Mouse (Mus musculus): ENCODE measurements around the gene Nr1d1.
"Not testable (repeated sequence)": the region's sequence is repeated elsewhere in the genome, so short reads cannot be mapped to it uniquely, and the experiment has no call there.

Nr1d1 gene

GRCm38 (mm10) chr11:98750351-98751201, 24.6 kb downstream of the Nr1d1 start:
- DNase-seq: peak; percentile 77

- DNase-seq: peak; percentile 57
Measured at GRCm38 (mm10) chr11:98749716-98750115, 25.4 kb downstream of the Nr1d1 start.

- peak; percentile 48 for DNase-seq
Measured at GRCm38 (mm10) chr11:98748506-98749416, 26.4 kb downstream of the Nr1d1 start.

DNA sequence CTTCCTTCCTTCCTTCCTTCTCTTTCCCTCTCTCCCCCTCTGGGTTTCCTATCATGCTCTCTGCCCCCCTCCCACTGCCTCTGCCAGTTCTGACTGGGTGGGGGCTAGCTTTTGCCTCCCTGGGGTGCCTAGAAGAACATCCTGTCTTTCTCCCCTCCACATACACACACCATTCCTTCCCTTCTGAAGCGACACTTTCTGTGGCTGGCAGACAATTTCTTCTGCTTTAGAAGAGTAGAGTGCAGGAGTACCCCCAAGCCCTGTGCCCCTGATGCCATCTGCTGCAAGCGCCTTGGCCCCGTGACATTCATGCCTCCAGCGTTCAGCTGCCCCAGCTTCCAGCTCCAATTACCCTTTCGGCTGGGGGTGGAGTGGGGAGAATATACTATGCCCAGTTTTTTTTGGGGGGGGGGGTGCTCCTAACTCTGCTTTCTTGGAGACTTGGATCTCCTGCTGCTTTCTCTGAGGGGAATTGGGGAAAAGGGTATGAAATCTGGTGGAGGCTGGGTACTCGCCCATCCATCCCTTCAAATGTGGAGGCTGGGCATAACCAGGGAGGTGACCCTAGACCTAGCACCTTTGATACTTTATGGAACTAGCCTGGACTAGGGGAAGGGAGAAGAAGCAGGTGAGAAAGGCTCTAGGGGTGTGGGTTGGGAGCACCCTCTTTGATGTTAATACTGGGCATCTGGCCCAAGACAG, 27.2 kb downstream of the Nr1d1 start:
- peak; percentile 59 for DNase-seq

DNA sequence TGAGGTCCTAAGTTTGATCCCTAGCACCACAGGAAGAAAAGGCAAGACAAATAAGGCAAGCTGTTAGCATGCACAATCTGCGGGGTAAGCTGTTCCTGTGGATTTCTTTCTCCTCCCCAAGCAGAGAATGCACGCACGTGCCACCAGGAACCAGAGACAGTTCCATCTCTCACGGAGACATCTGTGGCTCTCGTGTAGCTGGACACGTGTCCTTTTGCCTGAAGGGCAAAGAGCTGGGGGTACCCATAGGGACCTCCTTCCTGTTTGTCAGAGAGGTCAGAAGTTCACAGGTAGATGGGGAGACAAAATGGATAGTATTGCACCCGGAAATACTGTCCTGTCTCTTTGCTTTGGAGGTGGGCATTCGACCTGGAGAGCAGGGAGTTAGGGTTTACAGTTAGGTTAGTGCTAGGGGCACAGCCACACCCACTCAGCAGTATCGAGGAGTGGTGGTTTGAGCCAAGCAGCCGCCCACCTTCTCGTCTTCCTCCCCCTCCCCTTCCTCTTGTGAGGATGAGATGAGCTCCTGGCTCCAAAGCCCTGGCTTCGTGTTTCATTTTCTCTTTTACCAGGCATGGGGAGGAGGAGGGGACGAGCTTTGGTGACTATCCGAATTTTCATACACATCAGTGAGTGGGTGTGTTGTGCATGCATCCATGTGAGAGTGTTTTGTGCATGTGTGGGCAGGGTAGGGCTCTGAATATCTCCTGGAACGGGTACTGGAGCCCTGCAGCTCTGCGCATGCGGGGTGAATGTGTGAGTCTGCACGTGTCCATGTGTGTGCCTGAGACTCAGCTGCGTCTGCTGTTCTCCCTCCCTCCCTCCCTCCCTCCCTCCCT, 28.1 kb downstream of the Nr1d1 start:
- peak; percentile 91 for DNase-seq

DNA sequence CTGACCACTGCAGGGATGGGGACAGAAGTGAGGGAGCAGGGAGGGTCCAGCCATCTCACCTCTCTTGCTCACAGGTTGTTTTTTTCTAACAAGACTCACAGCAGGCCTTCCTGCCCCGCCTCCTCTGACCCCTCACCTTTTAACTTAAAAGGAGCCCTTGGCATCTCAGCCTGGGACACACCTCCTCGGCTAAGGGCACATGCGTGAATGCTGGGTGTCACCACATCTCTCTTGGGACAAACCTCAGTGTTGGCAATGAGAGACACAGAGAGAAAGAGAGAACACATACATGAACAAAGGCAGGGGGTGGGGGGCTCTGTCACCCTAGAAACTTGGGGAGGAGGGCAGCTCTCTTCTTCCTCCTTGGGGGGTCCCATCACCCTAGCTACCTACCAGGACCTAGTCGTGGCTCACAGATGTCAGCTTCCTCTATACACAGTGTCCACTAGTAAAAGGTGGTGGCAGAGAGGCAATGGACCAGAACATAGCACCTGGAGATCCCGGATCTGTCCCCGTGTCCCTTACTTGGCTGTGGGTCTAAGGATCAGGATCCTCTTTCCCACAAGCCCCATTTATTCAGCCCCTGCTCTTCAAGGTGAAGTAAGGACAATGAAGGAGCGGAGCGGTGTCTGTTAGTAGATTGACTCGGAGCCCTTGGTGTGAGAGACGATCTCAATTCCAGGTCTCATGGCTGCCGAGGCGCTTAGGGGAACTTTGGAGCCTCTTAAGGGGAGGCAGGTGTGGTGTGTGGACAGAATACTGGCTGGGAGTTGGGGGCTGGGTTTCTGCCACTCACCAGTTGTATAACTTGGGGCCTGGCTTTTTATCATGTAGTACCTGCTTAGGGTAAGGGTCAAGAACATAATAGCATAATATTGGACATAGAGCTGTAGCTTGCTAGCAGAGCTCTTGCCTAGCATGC, 28.9 kb downstream of the Nr1d1 start:
- peak; percentile 35 for DNase-seq

DNA sequence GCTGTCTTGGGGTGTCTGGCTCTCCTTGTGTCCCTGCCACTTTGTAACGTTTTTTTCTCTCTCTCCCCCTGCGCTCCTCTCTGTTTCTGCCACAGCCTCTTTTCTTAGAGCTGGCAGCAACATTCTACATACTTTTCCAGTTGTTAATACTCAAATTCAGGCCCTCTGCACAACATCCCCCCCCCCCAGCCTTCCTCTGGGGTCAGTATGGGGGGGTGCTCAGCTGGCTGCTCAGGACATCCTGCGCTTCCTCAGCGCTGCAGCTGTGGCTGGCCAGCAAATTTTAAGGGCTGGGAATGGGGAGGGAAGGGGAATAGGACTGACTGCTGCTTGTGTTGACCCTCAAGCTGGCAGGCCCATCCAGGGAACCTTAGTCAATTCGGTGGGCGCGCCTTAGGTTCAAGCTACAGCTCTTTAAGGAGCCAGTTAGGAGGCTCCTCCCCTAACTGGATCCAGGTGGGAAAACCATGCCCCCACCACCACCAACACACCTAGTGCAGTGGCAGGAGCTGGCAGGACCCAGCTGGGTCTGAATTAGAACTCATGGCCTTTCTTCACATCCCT, 30.6 kb downstream of the Nr1d1 start:
- DNase-seq: no peak

DNA sequence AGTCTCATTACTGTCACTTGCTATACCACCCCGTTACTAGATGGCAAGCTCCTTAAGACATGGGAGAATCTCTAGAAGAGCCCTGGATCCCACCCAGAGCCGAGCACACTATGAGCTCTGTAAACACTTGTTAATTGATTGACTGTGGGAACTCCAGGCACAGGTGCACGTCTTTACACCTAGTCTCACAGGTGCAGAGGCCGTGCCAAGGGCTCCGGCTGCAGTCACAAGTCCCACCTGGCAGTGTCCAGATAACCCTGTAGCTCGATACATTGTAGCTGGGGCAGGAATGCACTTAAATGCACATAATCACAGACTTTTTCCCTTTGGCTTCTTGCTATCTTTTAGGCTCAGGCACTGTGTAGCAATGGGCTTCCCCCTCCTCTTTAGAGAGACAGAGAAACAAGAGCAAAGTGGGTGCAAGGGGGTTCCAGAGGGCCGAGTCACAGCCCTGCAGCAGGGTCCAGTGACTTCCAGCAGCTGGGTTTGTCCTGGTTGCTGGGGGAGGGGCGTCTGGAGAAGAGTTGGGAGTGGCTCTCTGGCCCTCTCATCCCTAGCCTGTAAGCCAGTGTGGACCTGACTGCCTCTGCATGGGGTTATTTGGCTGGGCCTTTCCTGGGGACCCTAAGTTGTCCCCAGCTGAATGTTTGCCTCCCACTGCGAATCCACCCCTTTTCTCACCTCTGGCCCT, 31.3 kb downstream of the Nr1d1 start:
- DNase-seq: no peak

DNA sequence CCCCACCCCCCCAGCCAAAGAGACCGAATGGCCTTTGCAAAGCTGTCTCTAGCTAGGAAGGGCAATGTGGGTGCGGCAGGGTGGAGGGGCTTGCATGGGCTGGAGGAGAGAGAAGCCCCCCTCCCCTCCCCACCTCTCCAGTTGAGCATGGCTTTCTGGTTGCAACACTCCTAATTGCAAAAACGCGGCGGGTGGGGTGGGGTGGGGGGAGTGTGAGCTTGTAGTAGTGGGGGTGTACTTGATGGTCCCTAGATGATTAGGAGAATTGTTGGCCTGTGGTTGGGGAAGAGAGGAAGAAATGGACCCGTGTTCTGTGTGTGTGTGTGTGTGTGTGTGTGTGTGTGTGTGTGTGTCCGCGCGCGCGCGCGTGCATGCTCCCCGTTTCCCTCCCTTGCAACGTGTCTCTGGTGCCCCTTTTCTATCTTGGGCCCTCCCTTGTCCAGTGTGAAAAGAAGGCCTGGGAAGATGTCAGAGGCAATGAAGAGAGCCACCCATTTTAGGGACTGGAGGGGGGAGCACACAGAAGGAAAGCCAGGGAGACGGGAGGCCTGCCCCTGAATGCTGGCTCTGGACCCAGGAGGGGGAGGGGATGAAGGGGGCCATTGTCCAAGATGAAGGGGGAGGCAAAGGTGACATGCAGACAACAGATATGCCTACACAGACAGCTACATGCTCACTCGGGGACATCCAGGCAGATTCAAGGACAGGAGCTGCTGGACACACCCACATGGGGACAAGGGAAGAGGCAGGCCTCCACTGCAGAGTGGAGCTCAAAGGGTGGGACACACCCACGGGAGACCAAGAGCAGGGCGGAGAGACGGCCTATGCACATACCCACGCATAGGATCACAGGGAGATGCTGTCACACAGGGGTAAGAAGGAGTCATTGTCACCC, 32.5 kb downstream of the Nr1d1 start:
- DNase-seq: peak; percentile 50

GRCm38 (mm10) chr11:98741622-98742396, 33.3 kb downstream of the Nr1d1 start:
- peak; percentile 74 for DNase-seq

- DNase-seq: no peak
Measured at GRCm38 (mm10) chr11:98741051-98741620, 34.0 kb downstream of the Nr1d1 start.

DNA sequence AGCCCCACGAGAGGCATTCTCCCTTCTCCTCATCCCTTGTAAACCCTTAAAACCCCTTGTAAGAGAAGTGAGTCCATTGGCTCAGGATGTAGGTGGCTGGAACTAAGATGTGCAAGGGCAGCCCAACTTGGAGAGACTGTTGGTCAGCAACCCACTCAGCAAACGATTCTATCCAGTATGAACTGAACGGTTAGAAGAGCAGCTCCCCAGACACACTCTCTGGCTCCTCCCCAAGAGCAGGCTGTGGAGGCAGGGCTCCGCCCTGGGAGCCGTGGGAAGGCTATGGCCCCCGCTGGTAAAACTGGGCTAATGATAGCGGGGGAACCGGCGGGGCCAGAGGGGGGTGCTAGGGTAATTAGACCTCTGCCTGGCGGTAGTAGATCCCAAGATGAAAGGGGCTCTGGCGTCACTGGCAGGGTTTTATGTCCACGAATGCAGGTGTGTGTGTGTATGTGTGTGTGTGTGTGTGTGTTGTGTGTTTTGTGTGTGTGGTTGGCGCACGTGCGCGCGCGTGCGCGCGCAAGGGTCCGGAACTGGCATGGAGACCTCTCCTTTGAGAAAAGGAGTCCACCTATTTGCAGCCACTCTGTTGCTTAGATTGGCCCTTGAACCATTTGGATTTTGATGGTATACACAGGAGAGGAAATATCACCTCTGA, 34.6 kb downstream of the Nr1d1 start, which contains the start of gene Thra:
Gene Thra, plus strand, starts transcription at position 246 of the 658 bp plus-strand sequence.
- peak; percentile 62 for DNase-seq

GRCm38 (mm10) chr11:98740026-98740392, 35.1 kb downstream of the Nr1d1 start:
- no peak for DNase-seq

GRCm38 (mm10) chr11:98738925-98739324, 36.2 kb downstream of the Nr1d1 start:
- no peak for DNase-seq

GRCm38 (mm10) chr11:98738428-98738911, 36.7 kb downstream of the Nr1d1 start:
- DNase-seq: no peak

DNA sequence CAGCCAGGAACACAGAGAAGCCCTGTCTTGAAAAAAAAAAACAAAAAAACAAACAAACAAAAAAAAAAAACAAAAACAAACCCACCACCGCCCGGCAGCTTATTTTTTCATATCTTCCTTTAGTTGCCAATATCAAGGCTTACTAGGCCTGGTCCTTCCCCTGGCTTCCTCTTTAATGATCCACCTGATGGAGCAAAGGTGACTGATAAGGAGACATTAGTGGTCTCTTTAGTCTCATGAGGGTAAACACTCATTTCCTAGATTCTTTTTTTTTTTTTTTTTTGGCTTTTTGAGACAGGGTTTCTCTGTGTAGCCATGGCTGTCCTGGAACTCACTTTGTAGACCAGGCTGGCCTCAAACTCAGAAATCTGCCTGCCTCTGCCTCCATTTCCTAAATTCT, 37.9 kb downstream of the Nr1d1 start:
- DNase-seq: not testable (repeated sequence)

- DNase-seq: no peak
Measured at GRCm38 (mm10) chr11:98736176-98736575, 39.0 kb downstream of the Nr1d1 start.
